Comparison of ENCODE assay signal across 9 mouse cellular contexts in genomic region chr6:87790779-87791480, GRCm38 (mm10). TPM values are rescaled to one million over a fixed set of nuclear protein-coding genes. Genes with fewer than 3 reads are reported as not detected.
A peak's percentile ranks its signal among the peaks of the same experiment; 100 is the strongest.
DNase-seq lines count a peak whose midpoint lies in the region; ATAC-seq and TF ChIP-seq lines count a peak whose summit lies in the region.
"Had no signal": no experiment of that assay in that cellular context is flagged by ENCODE, and none has a peak within 500 bp of the region (broad histone marks: within the 10 kb centered on the region; RNA-seq: fewer than 3 reads in every experiment).

No protein-coding gene starts in this region.

- H3K4me1 ChIP-seq in lung, adult 2 months (ENCODE audit: control insufficient read depth, insufficient read depth, low read length), result peaks cover 11% of the 10 kb centered on the region
- H3K4me1 ChIP-seq in liver, embryonic 16.5 days (ENCODE audit: control insufficient read depth, low read depth, low read length), result peaks cover 62% of the 10 kb centered on the region
- peaks cover 18% of the 10 kb centered on the region for H3K4me1 ChIP-seq in stomach, embryonic 16.5 days (ENCODE audit: control insufficient read depth, insufficient read depth, low read length)

- H3K9me3 ChIP-seq in liver, embryonic 16.5 days (replicated peaks; ENCODE audit: control insufficient read depth, low read length), result no peaks in the 10 kb centered on the region
- no peaks in the 10 kb centered on the region for H3K9me3 ChIP-seq in stomach, embryonic 16.5 days (replicated peaks; ENCODE audit: control insufficient read depth, low read length)

- H3K27me3 ChIP-seq in liver, embryonic 16.5 days (ENCODE audit: control insufficient read depth, insufficient read depth, low read depth, low read length), result no peaks in the 10 kb centered on the region
- no peaks in the 10 kb centered on the region for H3K27me3 ChIP-seq in stomach, embryonic 16.5 days (ENCODE audit: control insufficient read depth, insufficient read depth, low read length)
- H3K27me3 ChIP-seq: Patski had no signal

- H3K4me2 ChIP-seq in liver, embryonic 16.5 days (ENCODE audit: low read depth, low read length), result peak overlapping the region; percentile 60
- no peak overlapping the region for H3K4me2 ChIP-seq in stomach, embryonic 16.5 days (ENCODE audit: low read depth, low read length)

- H3K4me3 ChIP-seq in lung, adult 2 months (replicated peaks; ENCODE audit: extremely low read depth, low read depth, low read length), result no peak overlapping the region
- peak overlapping the region; percentile 30 for H3K4me3 ChIP-seq in liver, embryonic 16.5 days (ENCODE audit: low read depth, low read length)
- no peak overlapping the region for H3K4me3 ChIP-seq in stomach, embryonic 16.5 days (replicated peaks; ENCODE audit: low read length)

- peaks cover 35% of the 10 kb centered on the region for H3K36me3 ChIP-seq in liver, embryonic 16.5 days (ENCODE audit: control insufficient read depth, insufficient read depth)
- H3K36me3 ChIP-seq in stomach, embryonic 16.5 days (ENCODE audit: control insufficient read depth, insufficient read depth, low read length), result no peaks in the 10 kb centered on the region

- WGBS in lung, adult 2 months, result 65% methylated on average over 7 of the region's 7 CpGs
- 21% methylated on average over 7 of the region's 7 CpGs for WGBS in liver, embryonic 16.5 days (ENCODE audit: insufficient replicate concordance)
- WGBS in stomach, embryonic 16.5 days, result 59% methylated on average over 7 of the region's 7 CpGs

- H3K9ac ChIP-seq in liver, embryonic 16.5 days (ENCODE audit: low read depth, low read length), result peak overlapping the region; percentile 62
- H3K9ac ChIP-seq in stomach, embryonic 16.5 days (ENCODE audit: low read length), result peak overlapping the region; percentile 5; the same call in 1 of the 2 replicates

- peak; percentile 72 to 73 for ATAC-seq in hematopoietic stem cell, adult 5-6 weeks (replicated peaks in 1 of 2; ENCODE audit: insufficient read depth in 1 of 2, low FRiP score in 2 of 2, low TSS enrichment in 1 of 2, low read depth in 1 of 2, poor library complexity in 2 of 2, severe bottlenecking in 2 of 2)
- peak; percentile 96 for ATAC-seq in liver, embryonic 16.5 days (ENCODE audit: low read depth)
- ATAC-seq in stomach, embryonic 16.5 days (ENCODE audit: insufficient read depth, low FRiP score), result peak; percentile 69; the same call in 1 of the 2 replicates
- ATAC-seq: Patski had no signal

- TF ChIP-seq CTCF in lung, adult 2 months (IDR thresholded peaks at IDR 0.05; ENCODE audit: insufficient read depth, low read length), result no peak

- TF ChIP-seq POLR2A in lung, adult 2 months (IDR thresholded peaks at IDR 0.05; ENCODE audit: borderline replicate concordance, extremely low read depth, low read depth, low read length), result no peak

- DNase-seq in lung, adult 18-20 months, result peak; percentile 59 to 60
- DNase-seq in lung, adult 2 months, result no peak
- DNase-seq in cerebellum, postnatal 4 days (ENCODE audit: low spot score in 2 of 2), result no peak
- no peak for DNase-seq in right cerebral cortex, adult 2 months (ENCODE audit: low spot score in 2 of 2)
- DNase-seq in retina, embryonic 14.5 days (ENCODE audit: low spot score), result no peak

- peak overlapping the region; percentile 98 for H3K27ac ChIP-seq in liver, embryonic 16.5 days (ENCODE audit: low read length)
- peak overlapping the region; percentile 81 for H3K27ac ChIP-seq in stomach, embryonic 16.5 days (ENCODE audit: low read length)

RNA-seq across cellular contexts. Expression of gene Gp9, which starts 13.1 kb away (rescaled TPM):
- 13.1 and 14.9 TPM in 2 replicates for polyA plus RNA-seq in lung, adult 2 months (2012; rRNA removed)
- total RNA-seq in hematopoietic stem cell, adult 5-6 weeks (2017), result 3.6 and 9.3 TPM in 2 replicates
- 24.8 and 26.2 TPM in 2 replicates for polyA plus RNA-seq in liver, embryonic 16.5 days (2015; fragmentation: Nextera tagmentation; extraction: Ambion mirVana)
- 1.2 and 1.4 TPM in 2 replicates for polyA plus RNA-seq in stomach, embryonic 16.5 days (2015; fragmentation: Nextera tagmentation; extraction: Ambion mirVana)
- polyA plus RNA-seq: Patski had no signal

RNA-seq across cellular contexts. Expression of gene Rab43, which starts 21.0 kb away (rescaled TPM):
- 43.0 and 46.2 TPM in 2 replicates for polyA plus RNA-seq in lung, adult 2 months (2012; rRNA removed)
- 17.5 and 27.6 TPM in 2 replicates for total RNA-seq in hematopoietic stem cell, adult 5-6 weeks (2017)
- 32.4 and 34.8 TPM in 2 replicates for polyA plus RNA-seq in liver, embryonic 16.5 days (2015; fragmentation: Nextera tagmentation; extraction: Ambion mirVana)
- 8.9 and 10.7 TPM in 2 replicates for polyA plus RNA-seq in stomach, embryonic 16.5 days (2015; fragmentation: Nextera tagmentation; extraction: Ambion mirVana)

RNA-seq across cellular contexts. Expression of gene Gm45140, which starts 44.7 kb away (rescaled TPM):
- 0.47 and 0.68 TPM in 2 replicates for polyA plus RNA-seq in lung, adult 2 months (2012; rRNA removed)
- total RNA-seq in hematopoietic stem cell, adult 5-6 weeks (2017), result 18.1 and 24.7 TPM in 2 replicates
- polyA plus RNA-seq in liver, embryonic 16.5 days (2015; fragmentation: Nextera tagmentation; extraction: Ambion mirVana), result 4.5 and 4.6 TPM in 2 replicates
- polyA plus RNA-seq in stomach, embryonic 16.5 days (2015; fragmentation: Nextera tagmentation; extraction: Ambion mirVana), result 3.0 and 6.1 TPM in 2 replicates

RNA-seq across cellular contexts. Expression of gene Isy1, which starts 47.7 kb away (rescaled TPM):
- 21.2 and 21.4 TPM in 2 replicates for polyA plus RNA-seq in lung, adult 2 months (2012; rRNA removed)
- 131 and 197 TPM in 2 replicates for total RNA-seq in hematopoietic stem cell, adult 5-6 weeks (2017)
- polyA plus RNA-seq in liver, embryonic 16.5 days (2015; fragmentation: Nextera tagmentation; extraction: Ambion mirVana), result 17.5 and 24.2 TPM in 2 replicates
- polyA plus RNA-seq in stomach, embryonic 16.5 days (2015; fragmentation: Nextera tagmentation; extraction: Ambion mirVana), result 40.1 and 48.1 TPM in 2 replicates

RNA-seq across cellular contexts. Expression of gene Cnbp, which starts 60.0 kb away (rescaled TPM):
- polyA plus RNA-seq in lung, adult 2 months (2012; rRNA removed), result 140 and 217 TPM in 2 replicates
- 1,326 and 1,457 TPM in 2 replicates for total RNA-seq in hematopoietic stem cell, adult 5-6 weeks (2017)
- 486 and 530 TPM in 2 replicates for polyA plus RNA-seq in liver, embryonic 16.5 days (2015; fragmentation: Nextera tagmentation; extraction: Ambion mirVana)
- polyA plus RNA-seq in stomach, embryonic 16.5 days (2015; fragmentation: Nextera tagmentation; extraction: Ambion mirVana), result 937 and 1,037 TPM in 2 replicates

Comparison
In these comparisons a context has a peak if more than half of its experiments do, and no peak if none do; other contexts are left out.
1. DNase-seq: peak in lung, adult 18-20 months (2 of 2); none in lung, adult 2 months (single experiment), cerebellum, postnatal 4 days (0 of 2), right cerebral cortex, adult 2 months (0 of 2) and retina, embryonic 14.5 days (single experiment).
2. Peak in every context shown above with its lines, with median percentiles within 50 percentile points of each other: ATAC-seq.